Mouse (Mus musculus) neural tube, embryonic 11.5 days (tissue): ENCODE measurements around the gene Jam3. TPM values are rescaled to one million over a fixed set of nuclear protein-coding genes. Genes with fewer than 3 reads are reported as not detected.

Experiments
- ATAC-seq: fragments of 200-750 bp; cut with Nextera tagmentation; 2 replicates; pipeline ENCODE4 v1.8.0; 2017; ENCODE audit warnings: moderate number of reproducible peaks, mild to moderate bottlenecking, moderate TSS enrichment, moderate library complexity; ENCODE audit not compliant: insufficient read depth, low FRiP score, low TSS enrichment
- DNase-seq: peaks from one replicate; pipeline ENCODE4 v3.0.0-alpha.2; 2015; ENCODE audit warnings: low spot score
- H3K27ac ChIP-seq: fragments of 300-500 bp; sonication (generic); 2 replicates; pipeline ENCODE4 v1.5.1; 2014; ENCODE audit warnings: low read depth, mild to moderate bottlenecking, low read length
- H3K27me3 ChIP-seq: fragments of 300-500 bp; sonication (generic); 2 replicates; pipeline ENCODE4 v1.6.1; 2014; ENCODE audit warnings: mild to moderate bottlenecking, low read length, mixed read lengths; ENCODE audit not compliant: control insufficient read depth, insufficient read depth
- H3K36me3 ChIP-seq: fragments of 300-500 bp; sonication (generic); 2 replicates; pipeline ENCODE4 v1.6.1; 2014; ENCODE audit warnings: mild to moderate bottlenecking, low read length, moderate library complexity, mixed read lengths; ENCODE audit not compliant: control insufficient read depth, insufficient read depth
- H3K4me1 ChIP-seq: fragments of 300-500 bp; sonication (generic); 2 replicates; pipeline ENCODE4 v1.6.1; 2014; ENCODE audit warnings: low read length, mixed read lengths; ENCODE audit not compliant: control insufficient read depth, insufficient read depth
- H3K4me2 ChIP-seq: fragments of 300-500 bp; sonication (generic); 2 replicates; pipeline ENCODE4 v1.6.1; 2014; ENCODE audit warnings: low read depth, mild to moderate bottlenecking, moderate library complexity
- H3K4me3 ChIP-seq: fragments of 300-500 bp; sonication (generic); 2 replicates; pipeline ENCODE4 v1.5.1; 2014; ENCODE audit warnings: low read depth, low read length
- H3K9ac ChIP-seq: fragments of 300-500 bp; sonication (generic); 2 replicates; pipeline ENCODE4 v1.6.1; 2014; ENCODE audit warnings: mild to moderate bottlenecking, low read length
- H3K9me3 ChIP-seq: fragments of 300-500 bp; sonication (generic); 2 replicates; pipeline ENCODE4 v1.6.1; 2016; ENCODE audit warnings: low read length; ENCODE audit not compliant: control insufficient read depth
- WGBS: fragments of 180-500 bp; shearing (Covaris S2); extraction: QIAGEN DNeasy Blood & Tissue Kit; methylation state at CpG from one replicate; pipeline ENCODE4 v1.1.7; 2014; 5-methylcytosine and 5-hydroxymethylcytosine counted together
- polyA plus RNA-seq: library from polyadenylated mRNA; unstranded; fragments of >200 nt; fragmentation: Nextera tagmentation; extraction: Ambion mirVana; gene quantifications from 2 replicates; pipeline ENCODE4 v1.2.1, GENCODE M21; 2014

The Jam3 gene
- polyA plus RNA-seq, 1 experiment from 2014 or later, result 137 TPM

DNA sequence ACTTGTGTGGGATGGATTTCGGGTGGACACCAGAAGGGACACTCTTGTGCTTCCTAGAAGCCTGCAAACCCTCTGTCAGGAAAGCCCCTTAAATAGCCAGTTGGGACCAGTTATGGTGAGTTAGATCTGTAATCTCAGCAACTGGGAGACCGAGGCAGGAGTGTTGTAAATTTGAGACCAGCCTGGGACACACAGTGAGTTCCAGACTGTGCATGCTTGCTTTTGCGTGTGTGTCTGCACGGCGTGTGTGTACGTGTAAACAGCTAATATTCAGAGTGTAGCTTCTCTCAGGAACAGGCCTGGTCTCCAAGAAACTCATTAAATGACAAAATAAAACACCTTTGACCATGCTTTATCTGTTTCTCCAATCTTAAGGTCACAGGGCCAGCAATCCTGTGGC, 20.5 kb upstream of the Jam3 start:
- DNase-seq (no peak), ATAC-seq (no peak)
- Histone ChIP-seq H3K4me2 (no peak overlapping the region), H3K27me3 (no peaks in the 10 kb centered on the region), H3K9me3 (no peaks in the 10 kb centered on the region), H3K9ac (no peak overlapping the region), H3K4me1 (no peaks in the 10 kb centered on the region), H3K36me3 (no peaks in the 10 kb centered on the region), H3K27ac (no peak overlapping the region), H3K4me3 (no peak overlapping the region)
- 93% methylated on average over 6 of the region's 6 CpGs for WGBS

DNA sequence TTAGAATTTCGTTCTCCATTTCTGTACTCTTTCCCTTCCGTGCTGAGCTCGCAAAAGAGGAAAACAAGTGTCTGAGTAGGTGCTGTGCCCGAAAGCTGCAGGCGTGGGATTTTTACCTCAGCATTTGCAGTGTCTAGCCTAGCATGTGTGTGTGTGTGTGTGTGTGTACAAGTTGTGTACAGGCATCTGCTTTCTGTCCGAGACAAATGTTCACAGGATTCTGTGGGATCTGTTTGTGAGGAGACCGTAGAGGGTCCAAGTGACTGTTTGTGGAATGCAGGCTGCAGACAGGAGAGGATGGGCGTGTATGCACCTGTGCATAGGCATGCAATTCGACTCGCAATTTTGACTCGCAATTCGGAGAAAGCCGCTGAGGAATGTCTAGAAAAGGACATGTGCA, 20.0 kb upstream of the Jam3 start:
- DNase-seq (no peak), ATAC-seq (no peak)
- Histone ChIP-seq H3K4me3 (no peak overlapping the region), H3K27me3 (no peaks in the 10 kb centered on the region), H3K9ac (no peak overlapping the region), H3K4me2 (no peak overlapping the region), H3K27ac (no peak overlapping the region), H3K9me3 (no peaks in the 10 kb centered on the region), H3K4me1 (no peaks in the 10 kb centered on the region), H3K36me3 (no peaks in the 10 kb centered on the region)
- WGBS, result 84% methylated on average over 13 of the region's 13 CpGs

DNA sequence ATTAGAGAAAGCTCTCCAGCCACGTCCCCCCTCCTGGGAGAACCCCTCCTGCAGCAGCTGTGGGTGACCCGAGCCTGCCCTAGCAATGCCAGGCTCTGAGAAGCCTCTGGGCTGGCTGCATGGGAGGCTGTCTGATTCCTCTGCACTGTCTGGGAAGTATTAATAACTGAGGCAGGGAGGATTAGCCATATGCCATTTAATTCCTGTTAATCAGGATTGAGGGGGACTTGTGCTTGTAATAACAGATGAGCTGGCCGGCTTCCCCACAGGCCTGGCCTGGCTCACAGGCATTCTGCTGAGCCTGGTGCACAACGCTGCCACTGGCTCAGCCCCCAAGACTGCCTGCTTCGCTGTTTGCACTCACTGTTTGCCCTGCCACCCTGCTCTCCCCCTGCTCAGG, 18.9 kb upstream of the Jam3 start:
- Histone ChIP-seq H3K27ac (no peak overlapping the region), H3K9me3 (no peaks in the 10 kb centered on the region), H3K4me2 (no peak overlapping the region), H3K27me3 (no peaks in the 10 kb centered on the region), H3K36me3 (no peaks in the 10 kb centered on the region), H3K4me1 (no peaks in the 10 kb centered on the region), H3K4me3 (no peak overlapping the region), H3K9ac (no peak overlapping the region)
- ATAC-seq (no peak), DNase-seq (no peak)
- WGBS, result 59% methylated on average over 5 of the region's 5 CpGs

DNA sequence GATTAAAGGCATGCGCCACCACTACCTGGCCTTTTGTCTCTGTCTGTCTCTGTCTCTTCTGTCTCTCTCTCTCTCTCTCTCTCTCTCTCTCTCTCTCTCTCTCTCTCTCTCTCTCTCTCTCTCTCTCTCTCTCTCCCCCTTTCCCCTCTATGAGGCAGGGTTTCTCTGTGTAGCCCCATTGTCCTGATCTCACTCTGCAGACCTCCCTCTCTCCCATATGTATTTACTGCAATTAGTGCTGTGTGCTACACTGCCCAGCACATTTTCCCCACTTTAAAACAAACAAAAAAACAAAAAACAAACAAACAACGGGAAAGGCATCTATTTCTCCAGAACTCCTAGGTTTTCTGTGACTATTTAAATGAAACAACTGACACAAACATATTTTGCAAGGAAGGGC, 18.4 kb upstream of the Jam3 start:
- Histone ChIP-seq H3K9ac (no peak overlapping the region), H3K9me3 (no peaks in the 10 kb centered on the region), H3K4me3 (no peak overlapping the region), H3K27ac (no peak overlapping the region), H3K27me3 (no peaks in the 10 kb centered on the region), H3K36me3 (no peaks in the 10 kb centered on the region), H3K4me2 (no peak overlapping the region), H3K4me1 (no peaks in the 10 kb centered on the region)
- 67% methylated on average over 2 of the region's 2 CpGs for WGBS
- DNase-seq, result no peak
- no peak for ATAC-seq

DNA sequence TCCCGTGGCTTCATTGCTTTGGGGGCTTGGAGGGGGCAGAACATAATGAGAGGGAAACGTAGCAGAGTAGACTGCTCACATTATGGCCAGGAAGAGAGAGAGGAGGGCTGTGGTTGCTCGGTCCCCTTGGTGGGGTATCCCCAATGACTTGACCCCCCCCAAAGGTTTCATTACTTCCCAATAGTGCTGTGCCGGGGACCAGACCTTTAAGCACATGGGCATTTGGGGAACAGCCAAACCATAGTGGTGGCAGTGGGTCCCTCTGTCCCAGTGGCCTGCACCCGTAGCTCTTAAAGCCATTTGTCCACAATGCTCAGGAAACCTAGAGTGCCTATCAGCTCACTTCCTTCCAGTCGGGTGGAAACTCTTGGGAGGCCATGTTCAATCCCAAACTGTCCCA, 17.6 kb upstream of the Jam3 start:
- H3K36me3 ChIP-seq, result no peaks in the 10 kb centered on the region
- H3K4me1 ChIP-seq, result no peaks in the 10 kb centered on the region
- H3K9ac ChIP-seq, result no peak overlapping the region
- no peaks in the 10 kb centered on the region for H3K9me3 ChIP-seq
- H3K4me3 ChIP-seq, result no peak overlapping the region
- ATAC-seq (no peak), DNase-seq (no peak)
- no peak overlapping the region for H3K4me2 ChIP-seq
- 87% methylated on average over 6 of the region's 6 CpGs for WGBS
- no peak overlapping the region for H3K27ac ChIP-seq
- H3K27me3 ChIP-seq, result no peaks in the 10 kb centered on the region

DNA sequence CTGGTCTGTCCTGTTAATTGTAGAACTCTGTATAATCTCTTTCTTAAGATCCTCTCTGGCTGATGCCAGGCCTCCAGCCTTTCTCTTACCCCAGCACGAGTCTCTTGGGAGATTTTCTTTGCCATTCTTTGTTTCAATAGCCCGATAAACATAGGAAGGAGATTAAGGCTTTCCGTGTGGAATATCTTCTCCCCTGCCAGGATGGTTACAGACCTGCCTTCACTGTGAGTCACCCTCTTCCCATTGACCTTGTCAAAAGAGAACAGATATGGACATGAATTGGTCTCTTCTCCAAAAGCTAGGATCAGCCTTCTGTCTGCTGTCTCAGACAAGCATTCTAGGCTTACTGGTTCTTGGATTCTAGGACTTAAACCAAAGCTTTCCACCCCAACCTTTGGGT, 15.5 kb upstream of the Jam3 start:
- Histone ChIP-seq H3K4me3 (no peak overlapping the region), H3K27me3 (no peaks in the 10 kb centered on the region), H3K27ac (no peak overlapping the region), H3K4me2 (no peak overlapping the region), H3K9me3 (no peaks in the 10 kb centered on the region), H3K36me3 (no peaks in the 10 kb centered on the region), H3K9ac (no peak overlapping the region), H3K4me1 (no peaks in the 10 kb centered on the region)
- no peak for ATAC-seq
- WGBS, result 90% methylated on average over 3 of the region's 3 CpGs
- DNase-seq, result no peak

DNA sequence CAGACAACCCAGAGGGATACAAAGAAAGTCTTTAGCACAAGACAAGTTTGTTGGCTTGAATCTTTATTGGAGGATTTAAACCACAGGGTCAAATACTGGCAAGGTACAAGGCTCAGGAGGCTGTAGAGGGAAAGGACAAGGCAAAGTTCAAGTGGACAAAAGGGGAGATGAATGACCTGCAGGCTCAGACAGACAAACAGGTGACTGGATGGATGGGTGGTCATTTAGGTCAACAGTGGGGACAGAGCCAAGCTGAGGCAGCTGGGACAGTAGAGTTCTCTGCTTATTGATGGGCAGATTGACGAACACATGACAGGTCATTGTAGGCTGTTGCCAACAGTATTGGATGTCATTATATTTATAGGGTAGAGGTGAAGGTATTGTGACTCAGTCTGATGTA, 11.8 kb upstream of the Jam3 start:
- Histone ChIP-seq H3K27ac (no peak overlapping the region), H3K4me3 (no peak overlapping the region), H3K9me3 (no peaks in the 10 kb centered on the region), H3K4me2 (no peak overlapping the region), H3K4me1 (no peaks in the 10 kb centered on the region), H3K36me3 (no peaks in the 10 kb centered on the region), H3K27me3 (no peaks in the 10 kb centered on the region), H3K9ac (no peak overlapping the region)
- ATAC-seq, result no peak
- WGBS, result 79% methylated on average over 1 of the region's 1 CpGs
- no peak for DNase-seq

DNA sequence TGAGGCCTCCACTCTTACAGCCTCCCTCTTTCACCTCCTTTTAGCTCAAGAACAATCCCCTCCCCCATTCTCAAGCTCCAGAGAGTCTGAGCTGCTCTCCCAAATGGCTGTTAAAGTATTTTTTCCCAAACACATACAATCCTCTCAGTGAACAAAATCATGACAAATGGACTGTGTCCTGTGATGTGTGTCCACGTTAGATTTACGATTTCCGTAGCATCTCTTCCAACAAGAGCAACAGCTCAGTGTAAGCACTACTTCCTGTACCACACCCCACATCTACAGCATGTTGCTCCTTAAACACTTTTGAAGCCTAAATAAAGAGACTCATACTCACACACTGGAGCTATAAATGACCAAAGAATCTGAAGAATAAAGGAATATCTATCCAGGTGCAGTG, 10.4 kb upstream of the Jam3 start:
- Histone ChIP-seq H3K9ac (no peak overlapping the region), H3K9me3 (no peaks in the 10 kb centered on the region), H3K4me3 (no peak overlapping the region), H3K36me3 (no peaks in the 10 kb centered on the region), H3K27me3 (no peaks in the 10 kb centered on the region), H3K27ac (no peak overlapping the region), H3K4me1 (no peaks in the 10 kb centered on the region), H3K4me2 (no peak overlapping the region)
- ATAC-seq, result no peak
- no peak for DNase-seq
- 64% methylated on average over 3 of the region's 3 CpGs for WGBS

DNA sequence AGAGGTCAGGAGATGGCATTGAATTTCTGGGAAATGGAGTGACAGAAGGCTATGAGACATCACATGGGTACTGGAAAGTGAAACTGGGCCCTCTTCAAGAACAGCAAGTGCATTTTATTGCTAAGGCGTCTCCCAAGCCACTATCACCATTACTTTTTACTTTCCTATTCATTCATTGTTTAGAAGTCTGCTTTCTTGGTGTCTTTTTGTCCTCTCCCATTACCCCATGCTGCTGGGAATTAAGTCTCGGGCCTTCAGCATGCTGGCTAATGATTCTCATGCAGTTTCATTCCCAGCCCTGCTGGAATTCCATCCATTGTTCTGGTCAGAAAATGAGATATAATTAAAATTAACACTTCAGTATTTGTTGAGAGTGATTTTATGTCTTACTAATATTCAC, 9.7 kb upstream of the Jam3 start:
- no peak for ATAC-seq

More for the DNA sequence above, 9.7 kb upstream of the Jam3 start:
- no peak for DNase-seq
- no peaks in the 10 kb centered on the region for H3K4me1 ChIP-seq
- H3K4me3 ChIP-seq, result no peak overlapping the region
- no peaks in the 10 kb centered on the region for H3K27me3 ChIP-seq
- no peak overlapping the region for H3K9ac ChIP-seq
- H3K36me3 ChIP-seq, result no peaks in the 10 kb centered on the region
- no peak overlapping the region for H3K27ac ChIP-seq
- no peak overlapping the region for H3K4me2 ChIP-seq
- no peaks in the 10 kb centered on the region for H3K9me3 ChIP-seq
- WGBS, result 24% methylated on average over 2 of the region's 2 CpGs
